Mouse (Mus musculus) thymus, postnatal 0 days (tissue): ENCODE measurements around the gene Gm21028. TPM values are rescaled to one million over a fixed set of nuclear protein-coding genes. Genes with fewer than 3 reads are reported as not detected.
"Not testable (repeated sequence)": the region's sequence is repeated elsewhere in the genome, so short reads cannot be mapped to it uniquely, and the experiment has no call there.

Experiments
- DNase-seq: peaks from one replicate; pipeline ENCODE4 v3.0.0-alpha.2; 2015; ENCODE audit warnings: low spot score
- microRNA-seq: library from miRNA; unstranded; fragments of <30 nt; microRNA quantifications from one replicate; pipeline ENCODE4, GENCODE M21; 2016; ENCODE audit warnings: borderline number of aligned reads
- polyA plus RNA-seq: library from polyadenylated mRNA; unstranded; fragments of >200 nt; fragmentation: Nextera tagmentation; extraction: Ambion mirVana; gene quantifications from 2 replicates; pipeline ENCODE4 v1.2.1, GENCODE M21; 2015

Gene Gm21028
- polyA plus RNA-seq, result not detected in 2 replicates

DNA sequence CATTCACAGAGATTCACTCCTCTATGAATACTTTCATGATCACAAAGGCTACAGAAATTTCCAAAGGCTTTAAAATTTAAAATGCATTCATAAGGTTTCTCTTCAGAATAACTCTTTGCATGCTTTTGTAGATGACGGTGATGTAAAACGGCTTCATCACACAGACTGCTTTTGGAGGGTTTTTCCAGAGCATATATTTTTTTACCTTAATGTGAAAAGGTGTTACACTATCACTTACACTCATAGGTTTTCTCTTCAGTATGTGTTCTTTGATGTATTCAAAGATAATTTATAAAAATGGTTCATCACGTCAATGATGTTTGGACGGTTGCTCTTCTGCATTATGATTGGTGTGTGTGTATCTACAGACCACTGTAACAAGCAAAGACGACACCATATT, at the start of gene Gm21028:
Gm21028 (minus strand) TSS at position 101 of the 400 bp plus-strand sequence.
- DNase-seq, result no peak

DNA sequence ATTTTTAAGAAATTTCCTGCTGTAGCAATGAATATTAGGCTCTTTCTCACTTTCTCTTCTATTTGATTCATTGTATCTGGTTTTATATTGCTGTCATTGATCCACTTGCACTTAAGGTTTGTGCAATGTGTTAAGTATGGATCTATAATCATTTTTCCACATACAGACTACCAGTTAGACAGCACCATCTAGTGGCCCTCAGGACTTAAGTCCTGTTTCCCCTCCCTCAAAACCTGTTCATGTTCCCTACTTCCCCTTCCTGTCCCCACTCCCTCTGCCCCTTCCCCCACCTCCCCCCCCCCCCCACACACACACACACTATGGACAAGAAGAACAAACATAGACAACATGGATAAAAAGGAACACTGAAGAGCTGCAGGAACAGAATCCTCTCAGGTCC, 17.3 kb upstream of the Gm21028 start:
- DNase-seq, result not testable (repeated sequence)

DNA sequence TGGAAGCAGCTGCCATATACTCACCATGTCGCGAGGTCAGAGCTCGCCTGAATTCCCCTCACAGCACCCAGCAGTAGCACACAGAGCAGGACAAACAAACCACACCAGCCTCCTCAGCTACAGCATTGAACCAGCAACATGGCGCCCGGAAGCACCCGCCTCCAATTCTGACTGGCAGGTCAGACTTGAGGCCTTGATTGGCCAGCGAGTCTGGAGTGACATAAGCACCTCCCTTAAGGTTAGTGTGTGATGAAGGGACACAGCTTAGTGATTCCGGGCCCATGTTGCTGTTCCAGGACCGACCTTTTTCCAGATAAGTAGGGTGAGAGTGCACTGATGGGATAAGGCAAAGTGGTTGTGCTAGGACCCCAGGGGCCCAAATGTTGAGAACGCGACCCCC, 14.0 kb upstream of the Gm21028 start, which contains the start of gene Zfp977:
Zfp977 (minus strand) TSS at position 135 of the 400 bp plus-strand sequence.
- not testable (repeated sequence) for DNase-seq

DNA sequence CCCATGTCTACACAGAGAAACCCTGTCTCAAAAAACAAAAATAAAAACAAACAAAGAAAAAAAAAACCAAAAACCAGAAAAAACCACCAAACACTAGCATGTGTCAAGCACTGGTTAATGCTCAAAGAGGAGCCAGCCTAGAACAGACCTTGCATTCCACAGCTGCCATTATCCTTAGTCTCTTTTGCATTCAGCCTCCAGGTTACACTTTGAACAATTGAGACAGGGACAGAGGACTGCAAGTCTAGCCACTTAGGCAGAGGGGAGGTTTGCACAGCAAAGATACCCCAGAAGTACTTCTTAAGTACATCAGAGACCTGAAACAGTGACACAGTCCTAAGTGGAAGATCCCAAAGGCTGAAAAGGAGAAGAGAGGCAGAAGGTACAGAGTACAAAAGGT, 12.9 kb upstream of the Gm21028 start:
- not testable (repeated sequence) for DNase-seq

DNA sequence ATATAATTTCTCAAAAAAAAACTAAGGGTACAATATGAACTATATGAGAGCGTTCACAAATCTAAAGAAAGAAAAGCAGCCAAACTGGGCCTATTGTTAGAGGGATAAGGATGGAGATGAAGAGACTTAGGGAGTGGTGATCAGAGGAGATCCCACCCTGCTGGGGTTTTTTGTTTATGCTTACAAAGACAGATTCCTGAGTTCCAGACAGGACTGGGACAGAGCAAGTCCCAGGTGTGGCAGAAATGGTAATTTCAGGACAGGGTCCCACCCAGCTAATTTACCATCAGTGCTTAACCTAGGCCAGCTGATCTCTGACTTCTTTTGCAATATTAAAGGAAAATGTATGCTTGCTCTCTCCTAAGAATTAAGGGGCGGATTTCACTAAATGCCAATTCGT, 26.6 kb downstream of the Gm21028 start:
- DNase-seq, result no peak

Small RNA genes within 50 kb of the gene (microRNA-seq; reads per million reads assigned to microRNA genes)
- not detected for gene Gm24938

Other genes starting within 250 kb of the Gm21028 start
- not detected in 2 replicates for gene 4933421I07Rik, start 130.5 kb downstream of the Gm21028 start, polyA plus RNA-seq
- gene Zfp141, start 72.8 kb downstream of the Gm21028 start, polyA plus RNA-seq, result 6.6 and 7.1 TPM in 2 replicates
- 0.28 and 0.31 TPM in 2 replicates for gene Zfp977, start 14.0 kb upstream of the Gm21028 start, polyA plus RNA-seq
- gene Zfp976, start 64.0 kb upstream of the Gm21028 start, polyA plus RNA-seq, result 0.90 and 0.98 TPM in 2 replicates
- 2.2 and 2.7 TPM in 2 replicates for gene Zfp975, start 114.2 kb upstream of the Gm21028 start, polyA plus RNA-seq
- not detected in 2 replicates for gene Gm17067, start 148.4 kb upstream of the Gm21028 start, polyA plus RNA-seq
- gene Vmn2r62, start 214.9 kb upstream of the Gm21028 start, polyA plus RNA-seq, result not detected in 2 replicates